Mouse (Mus musculus) olfactory bulb, adult 2 months (tissue): ENCODE measurements around the gene Mosmo.

Source experiments
- CTCF ChIP-seq: fragments of 200-500 bp; IDR thresholded peaks from 2 replicates; pipeline ENCODE4 v1.5.1; 2012; ENCODE audit warnings: low read depth, mild to moderate bottlenecking, low read length, moderate library complexity; ENCODE audit not compliant: insufficient read depth
- POLR2A ChIP-seq: fragments of 200-500 bp; IDR thresholded peaks from 2 replicates; pipeline ENCODE4 v1.6.1; 2012; ENCODE audit warnings: mild to moderate bottlenecking, low read depth, low read length, moderate library complexity; ENCODE audit not compliant: insufficient read depth

GRCm38 (mm10) chr7:120713225-120713624 lies 35.8 kb downstream of the Mosmo start:
- no peak for TF ChIP-seq CTCF
- TF ChIP-seq POLR2A, result no peak
